Mouse (Mus musculus): Measurements from ENCODE around the gene Tek. TPM values are rescaled to one million over a fixed set of nuclear protein-coding genes. Genes with fewer than 3 reads are reported as not detected.

The Tek gene
- polyA plus RNA-seq, 1 experiment from 2014 or later = 15.2 TPM

DNA sequence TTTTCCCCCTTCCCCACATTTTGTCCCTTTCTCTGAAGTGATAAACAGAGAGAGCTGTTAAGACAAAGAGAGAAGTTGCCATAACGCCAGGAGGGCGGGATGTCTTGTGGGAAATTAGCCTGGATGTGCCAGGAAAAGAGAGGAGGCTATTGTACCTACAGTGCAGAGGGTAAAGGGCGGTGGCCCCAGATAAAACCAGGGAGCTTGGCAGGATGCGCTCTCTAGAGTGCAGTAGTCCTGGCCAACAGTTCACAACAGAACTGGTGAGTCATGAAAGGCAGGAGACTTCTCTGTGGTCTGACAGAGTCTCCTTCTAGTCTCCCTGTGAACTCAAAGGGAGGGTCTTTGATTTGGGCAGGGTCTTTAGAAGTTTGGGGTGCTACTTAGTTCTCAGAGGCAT is 13.3 kb upstream of the Tek start:
- 59% methylated on average over 4 of the region's 4 CpGs for WGBS
- no peaks in the 10 kb centered on the region for H3K36me3 ChIP-seq (ENCODE audit: control insufficient read depth, insufficient read depth, low read length)
- ATAC-seq (ENCODE audit: insufficient read depth, low FRiP score) = no peak
- H3K4me2 ChIP-seq (ENCODE audit: low read depth, low read length) = no peak overlapping the region
- no peak overlapping the region for H3K4me3 ChIP-seq (replicated peaks; ENCODE audit: low read length)
- H3K9me3 ChIP-seq (replicated peaks; ENCODE audit: control insufficient read depth, low read length) = no peaks in the 10 kb centered on the region
- no peaks in the 10 kb centered on the region for H3K4me1 ChIP-seq (ENCODE audit: control insufficient read depth, insufficient read depth, low read length)
- no peak overlapping the region for H3K27ac ChIP-seq (ENCODE audit: low read length)
- H3K27me3 ChIP-seq (ENCODE audit: control insufficient read depth, insufficient read depth, low read length) = no peaks in the 10 kb centered on the region
- H3K9ac ChIP-seq (ENCODE audit: low read length) = no peak overlapping the region

DNA sequence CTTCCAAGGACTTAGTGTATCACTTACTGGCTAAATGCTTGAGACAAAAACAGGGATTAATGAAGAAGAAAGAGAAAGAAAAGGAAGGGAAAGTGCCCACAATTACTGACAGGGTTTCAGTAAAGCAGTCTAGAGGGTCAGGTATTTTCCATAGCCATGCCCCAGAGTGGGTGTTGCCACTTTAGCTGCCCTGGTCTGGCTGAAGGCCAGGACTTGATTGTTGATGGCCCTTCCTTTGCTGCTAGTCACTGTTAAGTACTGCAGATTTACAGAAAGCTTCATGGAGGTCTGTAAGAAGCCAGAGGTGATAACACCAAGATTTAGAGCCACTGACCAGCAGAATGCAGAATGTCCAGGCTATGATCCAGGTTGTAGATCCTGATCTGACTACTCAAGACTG is 6.4 kb upstream of the Tek start:
- Histone ChIP-seq H3K4me1 (ENCODE audit: control insufficient read depth, insufficient read depth, low read length) (0 out of 2 replicates have a peak, but pooled peaks cover under 1% of the 10 kb centered on the region), H3K9me3 (replicated peaks; ENCODE audit: control insufficient read depth, low read length) (no peaks in the 10 kb centered on the region), H3K4me2 (ENCODE audit: low read depth, low read length) (no peak overlapping the region), H3K4me3 (replicated peaks; ENCODE audit: low read length) (no peak overlapping the region), H3K9ac (ENCODE audit: low read length) (no peak overlapping the region), H3K36me3 (ENCODE audit: control insufficient read depth, insufficient read depth, low read length) (no peaks in the 10 kb centered on the region), H3K27me3 (ENCODE audit: control insufficient read depth, insufficient read depth, low read length) (no peaks in the 10 kb centered on the region), H3K27ac (ENCODE audit: low read length) (no peak overlapping the region)
- no peak for ATAC-seq (ENCODE audit: insufficient read depth, low FRiP score)

- ATAC-seq (ENCODE audit: insufficient read depth, low FRiP score) = no peak
- H3K4me3 ChIP-seq (replicated peaks; ENCODE audit: low read length) = no peak overlapping the region
Observed at GRCm38 (mm10) chr4:94737326-94738295, 1.5 kb upstream of the Tek start.

DNA sequence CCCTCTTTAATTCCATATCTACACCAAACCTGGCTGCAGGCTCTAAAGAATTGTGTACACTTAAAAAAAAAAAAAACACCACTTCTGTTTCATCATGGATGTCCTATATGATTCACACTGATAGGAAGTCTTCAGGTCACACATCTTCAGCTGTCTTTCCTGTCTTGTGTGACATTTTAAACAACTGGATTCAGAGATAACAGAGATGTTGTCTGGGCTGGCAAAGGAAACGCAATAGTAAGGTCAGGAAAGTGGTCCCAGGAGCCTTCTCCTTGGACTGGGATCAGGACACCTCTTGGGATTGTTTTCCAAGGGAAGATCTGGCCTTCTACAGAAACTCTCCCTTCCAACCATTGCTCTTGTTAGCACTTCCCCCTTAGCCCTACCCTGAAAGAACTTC is 2.7 kb downstream of the Tek start:
- Histone ChIP-seq H3K27ac (ENCODE audit: low read length) (no peak overlapping the region), H3K36me3 (ENCODE audit: control insufficient read depth, insufficient read depth, low read length) (no peaks in the 10 kb centered on the region), H3K4me3 (replicated peaks; ENCODE audit: low read length) (no peak overlapping the region), H3K4me1 (ENCODE audit: control insufficient read depth, insufficient read depth, low read length) (peaks cover 12% of the 10 kb centered on the region), H3K9ac (ENCODE audit: low read length) (no peak overlapping the region), H3K27me3 (ENCODE audit: control insufficient read depth, insufficient read depth, low read length) (no peaks in the 10 kb centered on the region), H3K4me2 (ENCODE audit: low read depth, low read length) (no peak overlapping the region), H3K9me3 (replicated peaks; ENCODE audit: control insufficient read depth, low read length) (no peaks in the 10 kb centered on the region)
- ATAC-seq (ENCODE audit: insufficient read depth, low FRiP score) = no peak
- 79% methylated on average over 1 of the region's 1 CpGs for WGBS

More at GRCm38 (mm10) chr4:94737326-94738295, 1.5 kb upstream of the Tek start:
- Histone ChIP-seq H3K27me3 (ENCODE audit: control insufficient read depth, insufficient read depth, low read length) (no peaks in the 10 kb centered on the region), H3K4me2 (ENCODE audit: low read depth, low read length) (no peak overlapping the region), H3K4me1 (ENCODE audit: control insufficient read depth, insufficient read depth, low read length) (peaks cover 9% of the 10 kb centered on the region; the same call in 1 of the 2 replicates), H3K9ac (ENCODE audit: low read length) (no peak overlapping the region), H3K27ac (ENCODE audit: low read length) (no peak overlapping the region), H3K36me3 (ENCODE audit: control insufficient read depth, insufficient read depth, low read length) (no peaks in the 10 kb centered on the region), H3K9me3 (replicated peaks; ENCODE audit: control insufficient read depth, low read length) (no peaks in the 10 kb centered on the region)
- 57% methylated on average over 5 of the region's 5 CpGs for WGBS

- Histone ChIP-seq H3K4me1 (ENCODE audit: control insufficient read depth, insufficient read depth, low read length) (peaks cover 3% of the 10 kb centered on the region; the same call in 1 of the 2 replicates), H3K4me2 (ENCODE audit: low read depth, low read length) (no peak overlapping the region), H3K9ac (ENCODE audit: low read length) (no peak overlapping the region), H3K36me3 (ENCODE audit: control insufficient read depth, insufficient read depth, low read length) (no peaks in the 10 kb centered on the region), H3K27me3 (ENCODE audit: control insufficient read depth, insufficient read depth, low read length) (no peaks in the 10 kb centered on the region), H3K27ac (ENCODE audit: low read length) (peak overlapping the region; percentile 65; the same call in 1 of the 2 replicates), H3K9me3 (replicated peaks; ENCODE audit: control insufficient read depth, low read length) (no peaks in the 10 kb centered on the region), H3K4me3 (replicated peaks; ENCODE audit: low read length) (no peak overlapping the region)
- ATAC-seq (ENCODE audit: insufficient read depth, low FRiP score) = 0 out of 2 replicates have a peak, but pooled peaks have one; percentile 11
- WGBS = 58% methylated on average over 3 of the region's 3 CpGs
Observed at GRCm38 (mm10) chr4:94745749-94746148, 6.7 kb downstream of the Tek start.

GRCm38 (mm10) chr4:94746387-94746811 is 7.3 kb downstream of the Tek start:
- no peak overlapping the region for H3K9ac ChIP-seq (ENCODE audit: low read length)
- H3K9me3 ChIP-seq (replicated peaks; ENCODE audit: control insufficient read depth, low read length) = no peaks in the 10 kb centered on the region
- H3K4me3 ChIP-seq (replicated peaks; ENCODE audit: low read length) = no peak overlapping the region
- H3K4me2 ChIP-seq (ENCODE audit: low read depth, low read length) = no peak overlapping the region
- H3K27me3 ChIP-seq (ENCODE audit: control insufficient read depth, insufficient read depth, low read length) = no peaks in the 10 kb centered on the region
- H3K4me1 ChIP-seq (ENCODE audit: control insufficient read depth, insufficient read depth, low read length) = peaks cover 3% of the 10 kb centered on the region; the same call in 1 of the 2 replicates
- WGBS = 48% methylated on average over 7 of the region's 7 CpGs
- peak; percentile 89 for ATAC-seq (ENCODE audit: insufficient read depth, low FRiP score)
- H3K36me3 ChIP-seq (ENCODE audit: control insufficient read depth, insufficient read depth, low read length) = no peaks in the 10 kb centered on the region
- H3K27ac ChIP-seq (ENCODE audit: low read length) = peak overlapping the region; percentile 65

DNA sequence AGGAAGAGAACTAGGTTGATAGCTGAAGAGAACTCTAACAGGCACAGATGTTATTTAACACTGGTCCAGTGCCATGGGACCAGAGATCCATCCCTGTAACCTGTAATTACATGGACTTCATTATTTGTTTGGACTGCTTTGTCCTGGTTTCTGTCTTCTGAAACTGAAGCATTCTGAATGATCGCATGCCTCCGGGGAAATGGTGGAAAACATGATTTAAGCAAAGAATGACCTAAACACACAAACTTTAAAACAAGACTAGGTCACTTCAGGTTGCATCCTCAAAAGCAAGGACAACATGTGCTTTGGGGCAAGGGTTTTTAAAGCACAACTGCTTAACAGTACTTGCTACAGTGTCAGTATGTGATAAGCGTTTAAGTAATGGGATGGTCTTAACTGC is 8.2 kb downstream of the Tek start:
- no peak for ATAC-seq (ENCODE audit: insufficient read depth, low FRiP score)
- Histone ChIP-seq H3K4me2 (ENCODE audit: low read depth, low read length) (no peak overlapping the region), H3K36me3 (ENCODE audit: control insufficient read depth, insufficient read depth, low read length) (no peaks in the 10 kb centered on the region), H3K9me3 (replicated peaks; ENCODE audit: control insufficient read depth, low read length) (no peaks in the 10 kb centered on the region), H3K4me3 (replicated peaks; ENCODE audit: low read length) (no peak overlapping the region), H3K9ac (ENCODE audit: low read length) (no peak overlapping the region), H3K4me1 (ENCODE audit: control insufficient read depth, insufficient read depth, low read length) (peaks cover 3% of the 10 kb centered on the region; the same call in 1 of the 2 replicates), H3K27ac (ENCODE audit: low read length) (no peak overlapping the region), H3K27me3 (ENCODE audit: control insufficient read depth, insufficient read depth, low read length) (no peaks in the 10 kb centered on the region)
- 72% methylated on average over 3 of the region's 3 CpGs for WGBS

- 12% methylated on average over 9 of the region's 9 CpGs for WGBS
- H3K9me3 ChIP-seq (replicated peaks; ENCODE audit: control insufficient read depth, low read length) = no peaks in the 10 kb centered on the region
- no peaks in the 10 kb centered on the region for H3K4me1 ChIP-seq (ENCODE audit: control insufficient read depth, insufficient read depth, low read length)
- H3K27ac ChIP-seq (ENCODE audit: low read length) = peak overlapping the region; percentile 32
- no peaks in the 10 kb centered on the region for H3K27me3 ChIP-seq (ENCODE audit: control insufficient read depth, insufficient read depth, low read length)
- ATAC-seq (ENCODE audit: insufficient read depth, low FRiP score) = peak; percentile 93
- H3K9ac ChIP-seq (ENCODE audit: low read length) = no peak overlapping the region
- peak overlapping the region; percentile 38; the same call in 1 of the 2 replicates for H3K4me2 ChIP-seq (ENCODE audit: low read depth, low read length)
- H3K36me3 ChIP-seq (ENCODE audit: control insufficient read depth, insufficient read depth, low read length) = no peaks in the 10 kb centered on the region
- H3K4me3 ChIP-seq (replicated peaks; ENCODE audit: low read length) = no peak overlapping the region
Observed at GRCm38 (mm10) chr4:94752512-94752911, 13.4 kb downstream of the Tek start.

- ATAC-seq (ENCODE audit: insufficient read depth, low FRiP score) = no peak
- Histone ChIP-seq H3K27me3 (ENCODE audit: control insufficient read depth, insufficient read depth, low read length) (no peaks in the 10 kb centered on the region), H3K4me2 (ENCODE audit: low read depth, low read length) (no peak overlapping the region), H3K36me3 (ENCODE audit: control insufficient read depth, insufficient read depth, low read length) (no peaks in the 10 kb centered on the region), H3K27ac (ENCODE audit: low read length) (no peak overlapping the region), H3K4me1 (ENCODE audit: control insufficient read depth, insufficient read depth, low read length) (no peaks in the 10 kb centered on the region), H3K9ac (ENCODE audit: low read length) (no peak overlapping the region), H3K4me3 (replicated peaks; ENCODE audit: low read length) (no peak overlapping the region), H3K9me3 (replicated peaks; ENCODE audit: control insufficient read depth, low read length) (no peaks in the 10 kb centered on the region)
Observed at GRCm38 (mm10) chr4:94765217-94765616, 26.1 kb downstream of the Tek start.

Measured in stomach, embryonic 16.5 days (tissue).